Mouse (Mus musculus): Measurements from ENCODE around the gene Gm20807.
"Not testable (repeated sequence)": the region's sequence is repeated elsewhere in the genome, so short reads cannot be mapped to it uniquely, and the experiment has no call there.

Gene Gm20807

DNA sequence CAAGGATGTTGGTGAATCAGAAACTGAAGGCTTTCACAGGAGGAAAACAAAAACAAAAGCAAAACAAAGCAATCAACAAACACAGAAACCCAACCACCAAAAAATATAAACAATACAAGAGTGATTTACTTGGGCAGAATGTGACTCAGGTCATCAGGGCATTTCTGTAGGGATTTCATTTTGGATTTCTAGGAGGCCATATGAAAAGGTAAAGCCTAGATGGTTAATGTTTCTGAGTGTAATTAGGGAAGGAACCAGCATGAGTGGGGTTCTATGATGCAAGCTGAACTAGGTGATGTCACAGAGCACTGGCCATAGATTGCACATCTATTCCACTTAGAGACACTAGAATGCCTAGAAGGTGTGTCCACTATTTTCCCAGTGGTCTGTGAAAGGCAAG is at the start of gene Gm20807:
TSS of gene Gm20807 (plus strand) at position 301 of the 400 bp plus-strand sequence.
- DNase-seq, result not testable (repeated sequence)
